Mouse (Mus musculus) G1E (cell line): ENCODE measurements around the gene Gm49342.

ENCODE experiments used
- CTCF ChIP-seq: IDR thresholded peaks from 2 replicates; pipeline ENCODE4 v1.5.1; 2012; ENCODE audit warnings: low read depth, low read length, inconsistent platforms, mixed read lengths
- GATA1 ChIP-seq: IDR thresholded peaks from 2 replicates; pipeline ENCODE4 v1.6.1; 2012; ENCODE audit warnings: borderline replicate concordance, low read length, inconsistent platforms, mixed read lengths
- GATA2 ChIP-seq: IDR thresholded peaks from 2 replicates; pipeline ENCODE4 v1.6.1; 2012; ENCODE audit warnings: low read depth, low read length, inconsistent platforms, borderline replicate concordance
- POLR2AphosphoS5 ChIP-seq: IDR thresholded peaks from 2 replicates; pipeline ENCODE4 v1.6.1; 2012; ENCODE audit warnings: low read depth, low read length, inconsistent platforms; ENCODE audit not compliant: insufficient replicate concordance

DNA sequence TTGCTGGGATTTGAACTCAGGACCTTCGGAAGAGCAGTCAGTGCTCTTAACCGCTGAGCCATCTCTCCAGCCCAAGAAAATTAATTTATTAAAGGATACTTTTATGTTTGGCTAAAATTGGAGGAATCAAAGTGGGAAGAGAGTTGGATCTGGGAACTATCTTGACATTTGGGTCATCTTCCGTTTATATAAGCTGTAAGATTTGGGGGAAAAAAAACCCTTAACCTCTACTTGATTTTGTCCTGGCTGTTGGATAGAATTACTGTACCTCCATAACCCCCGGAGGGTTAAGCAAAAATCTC is 39.5 kb upstream of the Gm49342 start:
- TF ChIP-seq CTCF (no peak), POLR2AphosphoS5 (no peak), GATA2 (no peak), GATA1 (no peak)
